Mouse (Mus musculus): ENCODE results near the gene 5330417C22Rik. TPM values are rescaled to one million over a fixed set of nuclear protein-coding genes. Genes with fewer than 3 reads are reported as not detected.

5330417C22Rik gene
- 0.06 TPM for polyA plus RNA-seq (2017; shearing (Covaris generic))

DNA sequence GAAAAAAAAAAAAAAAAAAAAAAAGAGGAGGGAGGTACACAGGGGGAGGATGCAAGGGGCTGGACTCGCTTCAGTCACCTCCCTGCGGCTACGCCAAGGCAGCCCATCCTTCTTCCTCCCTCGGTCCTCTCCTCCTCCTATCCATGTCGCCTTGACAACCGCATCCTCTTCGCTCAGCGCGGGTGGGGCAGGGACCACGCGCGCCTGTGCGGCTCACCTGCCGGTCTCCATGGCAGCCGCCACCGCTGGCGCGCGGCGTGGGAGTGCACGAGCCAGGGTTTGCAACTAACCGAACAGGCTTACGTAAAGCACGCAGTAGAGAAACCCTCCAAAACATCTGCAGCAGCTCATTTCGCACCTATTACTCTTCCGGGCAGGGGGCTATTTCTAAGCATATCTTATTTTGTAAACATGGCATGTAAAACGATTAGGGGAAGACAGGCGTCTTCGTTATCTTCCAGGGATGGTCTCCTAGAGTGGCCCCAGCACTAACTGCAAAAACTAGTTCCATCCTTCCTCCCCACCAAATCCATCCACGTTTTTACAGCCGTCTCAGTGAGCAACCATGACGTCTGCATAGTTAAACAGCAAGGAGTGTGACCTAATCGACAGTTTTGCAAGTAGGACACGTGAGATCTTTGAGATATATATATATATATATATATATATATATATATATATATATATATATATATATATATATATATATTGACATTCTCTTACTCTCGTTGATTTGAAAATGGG is at the start of gene 5330417C22Rik:
Gene 5330417C22Rik (minus strand): TSS at position 20 of the 744 bp plus-strand sequence.

GRCm38 (mm10) chr3:108571443-108572294 is 35.3 kb upstream of the 5330417C22Rik start, which contains the start of gene Taf13:
TSS of gene Taf13 (plus strand) at chr3:108571698.

DNA sequence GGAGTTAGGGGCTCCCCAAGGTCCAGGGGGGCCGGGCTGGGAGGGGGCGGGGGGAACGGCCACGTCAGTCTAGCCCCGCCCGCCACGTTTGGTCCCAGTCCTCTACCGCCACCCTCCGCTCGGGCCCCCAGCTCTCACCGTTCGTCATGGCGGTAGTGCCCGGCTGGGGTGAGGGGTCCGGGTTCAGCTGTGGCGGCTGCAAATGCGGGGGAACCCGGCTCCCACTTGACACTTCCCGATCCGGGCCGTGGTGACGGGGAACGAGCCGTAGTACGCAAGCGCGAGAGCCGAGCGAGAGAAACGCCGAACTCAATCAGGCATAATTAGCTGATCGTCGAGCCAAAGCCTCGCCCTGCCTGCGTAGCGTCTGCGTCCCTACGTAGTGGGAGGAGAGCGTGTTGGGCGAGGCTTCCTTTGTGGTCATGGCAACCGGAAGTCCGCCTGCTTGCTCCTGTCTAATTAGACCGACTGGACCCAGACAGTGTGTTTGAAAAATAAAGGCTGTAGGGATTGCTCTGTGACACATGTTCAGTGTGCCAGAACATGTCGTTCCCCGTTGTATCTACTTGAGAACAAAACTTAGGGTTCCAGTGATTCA is 25.9 kb upstream of the 5330417C22Rik start, which contains the start of gene Tmem167b:
Gene Tmem167b (minus strand): TSS at position 334 of the 598 bp plus-strand sequence.

DNA sequence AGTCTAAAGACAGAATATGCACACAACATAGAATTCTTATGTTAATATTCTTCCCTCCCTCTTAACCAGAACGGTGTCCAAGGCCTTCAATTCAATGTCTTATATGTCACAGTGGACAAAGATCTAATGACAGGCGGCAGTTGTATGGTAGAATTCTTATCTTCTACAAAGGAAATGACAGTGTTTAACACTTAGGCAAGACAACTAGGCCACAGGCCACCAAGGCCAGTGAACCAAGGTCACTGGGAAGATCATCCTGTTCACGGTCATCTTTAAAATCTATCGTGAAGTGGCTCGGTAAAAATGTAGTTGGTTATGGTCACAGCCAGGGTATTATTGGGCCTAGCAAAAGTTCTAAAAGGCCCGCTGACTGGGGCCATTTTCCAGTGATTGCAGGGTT is 2.4 kb downstream of the 5330417C22Rik start, which contains the start of gene 1700013F07Rik:
Gene 1700013F07Rik (plus strand): TSS at position 200 of the 400 bp plus-strand sequence.

GRCm38 (mm10) chr3:108444698-108445365 is 91.5 kb downstream of the 5330417C22Rik start, which contains the start of gene Sars:
TSS of gene Sars (minus strand) at chr3:108445209.

DNA sequence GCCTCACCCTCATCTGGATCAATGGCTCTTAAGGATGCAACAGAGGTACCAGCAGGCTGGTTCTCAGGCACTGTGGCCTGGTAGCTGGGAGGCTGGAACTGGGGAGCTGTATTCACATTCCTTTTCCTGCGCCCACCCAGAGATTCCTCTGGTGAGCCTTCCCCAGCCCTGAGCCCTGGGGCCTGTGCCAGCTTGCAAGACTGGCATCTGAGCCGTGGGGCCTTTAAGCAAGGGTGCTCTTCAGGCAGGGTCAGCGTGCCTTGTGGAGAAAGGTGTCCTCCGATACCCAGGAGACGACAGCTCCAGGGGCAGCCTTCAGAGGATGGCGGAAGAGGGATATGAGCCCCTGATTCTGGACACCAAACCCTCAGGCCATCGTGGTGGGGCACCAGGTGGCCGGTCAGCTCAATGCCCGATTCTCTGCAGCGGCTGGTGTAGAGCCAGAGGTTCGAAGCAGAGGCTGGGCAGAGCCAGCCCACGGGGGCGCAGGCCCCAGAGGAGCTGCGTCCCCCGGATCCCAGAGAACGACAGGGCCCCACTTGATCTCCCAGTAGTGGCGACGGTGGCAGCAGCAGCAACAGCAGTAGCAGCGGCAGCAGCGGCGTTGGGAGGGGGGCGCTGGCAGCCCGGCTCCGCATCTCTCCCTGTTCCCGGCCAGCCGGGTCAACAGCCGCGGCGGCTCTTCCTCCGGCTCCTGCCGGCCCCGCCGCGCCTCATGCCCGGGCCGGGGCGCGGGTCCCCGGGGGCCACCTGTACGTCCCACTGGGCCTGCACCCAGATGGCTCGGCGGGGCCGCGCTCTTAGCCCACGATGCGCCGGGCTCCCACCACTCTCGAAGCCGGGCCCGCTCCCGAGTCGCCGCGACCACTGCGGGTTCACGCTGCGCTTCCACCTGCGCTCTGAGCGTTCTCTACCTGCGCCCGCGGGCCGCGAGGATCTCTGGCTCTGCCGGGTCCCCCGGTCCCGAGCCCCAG is 121.2 kb downstream of the 5330417C22Rik start, which contains the start of gene Celsr2:
Gene Celsr2 (minus strand): TSS at position 696 of the 974 bp plus-strand sequence.

Other genes with a start within 250 kb of the 5330417C22Rik start
- not detected for gene Mybphl, start 171.6 kb downstream of the 5330417C22Rik start, polyA plus RNA-seq (2017; shearing (Covaris generic))
- gene Psrc1, start 152.7 kb downstream of the 5330417C22Rik start, polyA plus RNA-seq (2017; shearing (Covaris generic)) = 0.27 TPM
- 1.1 TPM for gene Celsr2, start 121.0 kb downstream of the 5330417C22Rik start, polyA plus RNA-seq (2017; shearing (Covaris generic))
- 150 TPM for gene Sars, start 91.3 kb downstream of the 5330417C22Rik start, polyA plus RNA-seq (2017; shearing (Covaris generic))
- gene 1700013F07Rik, start 2.4 kb downstream of the 5330417C22Rik start, polyA plus RNA-seq (2017; shearing (Covaris generic)) = not detected
- 47.1 TPM for gene Tmem167b, start 25.9 kb upstream of the 5330417C22Rik start, polyA plus RNA-seq (2017; shearing (Covaris generic))
- gene Taf13, start 35.2 kb upstream of the 5330417C22Rik start, polyA plus RNA-seq (2017; shearing (Covaris generic)) = 34.2 TPM
- gene Wdr47, start 54.7 kb upstream of the 5330417C22Rik start, polyA plus RNA-seq (2017; shearing (Covaris generic)) = 17.4 TPM
- gene Clcc1, start 117.4 kb upstream of the 5330417C22Rik start, polyA plus RNA-seq (2017; shearing (Covaris generic)) = 44.3 TPM
- 11.5 TPM for gene Gpsm2, start 185.8 kb upstream of the 5330417C22Rik start, polyA plus RNA-seq (2017; shearing (Covaris generic))
- not detected for gene Aknad1, start 203.1 kb upstream of the 5330417C22Rik start, polyA plus RNA-seq (2017; shearing (Covaris generic))

All from naive thymus-derived CD4-positive, alpha-beta T cell, adult 5 months (primary cell).